Mouse (Mus musculus): Measurements from ENCODE around the gene Pttg1.

Pttg1 gene

DNA sequence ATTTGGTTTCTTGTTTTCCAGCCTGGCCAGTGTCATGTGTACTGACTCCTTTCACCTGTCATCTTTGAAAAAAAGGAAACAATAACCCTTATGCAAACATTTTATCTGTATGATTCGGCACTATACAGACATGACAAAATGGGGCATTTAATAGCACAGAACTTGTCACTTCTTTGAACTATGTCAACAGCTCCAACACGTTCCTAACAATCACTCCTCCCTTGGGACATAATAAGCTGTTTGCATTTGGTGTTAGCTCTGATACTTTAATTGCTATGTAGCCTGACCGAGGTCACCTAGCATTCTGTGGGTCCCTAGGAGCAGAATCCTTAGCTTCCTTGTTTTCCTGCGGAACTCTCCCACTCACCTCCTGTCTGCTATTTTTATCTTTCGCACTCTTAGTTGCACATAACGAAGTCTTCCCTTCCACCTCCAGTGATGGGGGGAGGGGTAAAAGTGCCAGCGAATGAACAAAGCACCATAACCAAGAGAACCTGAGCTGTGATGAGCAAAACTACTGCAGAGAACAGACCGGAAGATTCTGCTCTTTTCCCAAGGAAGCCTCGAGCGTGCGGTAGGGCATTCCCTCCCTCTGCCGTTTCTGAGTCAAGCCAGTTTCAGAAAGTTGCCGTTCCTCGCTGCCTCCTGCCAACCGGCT, 21.8 kb downstream of the Pttg1 start:
- no peak for DNase-seq

GRCm38 (mm10) chr11:43400131-43400530, 25.9 kb downstream of the Pttg1 start:
- DNase-seq, result no peak

DNA sequence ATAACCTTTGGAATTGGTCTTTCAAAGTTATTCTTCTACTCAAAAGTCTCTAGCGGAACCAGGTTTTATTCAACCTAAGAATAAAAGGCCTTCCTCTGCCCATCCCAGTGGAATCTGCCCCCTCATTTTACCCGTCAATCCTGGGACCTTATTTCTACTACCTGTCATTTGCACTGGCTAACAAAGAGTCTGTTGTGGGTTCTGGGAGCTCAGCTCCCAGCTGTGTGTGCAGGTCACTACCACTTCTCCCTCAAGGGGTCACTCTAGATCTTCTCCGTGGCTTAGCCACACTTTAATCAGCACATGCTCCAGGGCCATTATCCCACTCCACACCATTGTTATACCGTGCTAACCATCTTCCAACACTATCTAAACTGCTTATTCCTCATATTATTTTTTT, 26.8 kb downstream of the Pttg1 start:
- DNase-seq, result no peak

- no peak for DNase-seq
Observed at GRCm38 (mm10) chr11:43396672-43397071, 29.4 kb downstream of the Pttg1 start.

DNA sequence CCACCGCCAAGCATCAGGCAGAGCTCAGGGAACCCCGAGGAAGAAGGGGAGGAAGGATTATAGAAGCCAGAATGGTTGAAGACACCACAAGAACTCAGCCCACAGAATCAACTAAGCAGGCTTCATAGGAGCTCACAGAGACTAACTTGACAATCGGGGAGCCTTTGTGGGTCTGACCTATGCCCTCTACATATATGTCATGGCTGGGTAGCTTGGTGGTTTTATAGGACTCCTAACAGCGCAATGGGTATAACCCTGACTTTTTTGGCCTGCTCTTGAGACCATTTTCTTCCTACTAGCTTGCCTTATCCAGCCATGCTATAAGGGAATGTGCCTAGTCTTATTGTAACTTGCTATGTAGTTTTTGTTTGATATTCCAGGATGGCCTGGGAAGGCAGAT, 29.8 kb downstream of the Pttg1 start:
- no peak for DNase-seq

- DNase-seq, result no peak
Observed at GRCm38 (mm10) chr11:43395073-43395948, 30.7 kb downstream of the Pttg1 start.

- no peak for DNase-seq
Observed at GRCm38 (mm10) chr11:43393325-43393724, 32.7 kb downstream of the Pttg1 start.

DNA sequence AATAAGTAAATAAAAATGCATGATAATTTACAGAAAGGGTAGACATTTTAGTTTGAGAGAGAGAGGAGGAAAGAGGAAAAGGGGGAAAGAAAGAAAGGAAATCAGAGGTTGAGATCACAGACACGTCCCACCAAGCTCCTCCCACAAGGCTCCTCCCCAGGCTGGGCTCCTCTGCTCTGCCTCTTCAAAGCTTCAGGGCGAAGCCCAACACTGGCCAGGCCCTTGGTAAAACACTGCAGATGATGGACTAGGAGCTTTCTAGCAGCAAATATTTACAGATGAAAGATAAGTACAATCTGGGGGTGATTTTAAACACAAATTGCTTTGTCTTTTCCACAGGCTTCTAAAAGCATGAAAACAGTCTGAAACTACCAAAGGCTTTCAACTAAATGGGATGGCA, 33.3 kb downstream of the Pttg1 start:
- no peak for DNase-seq

- DNase-seq, result no peak
Observed at GRCm38 (mm10) chr11:43389118-43389517, 36.9 kb downstream of the Pttg1 start.

GRCm38 (mm10) chr11:43388122-43389097, 37.6 kb downstream of the Pttg1 start:
- DNase-seq, result peak; percentile 11

GRCm38 (mm10) chr11:43387004-43387880, 38.8 kb downstream of the Pttg1 start:
- no peak for DNase-seq

DNA sequence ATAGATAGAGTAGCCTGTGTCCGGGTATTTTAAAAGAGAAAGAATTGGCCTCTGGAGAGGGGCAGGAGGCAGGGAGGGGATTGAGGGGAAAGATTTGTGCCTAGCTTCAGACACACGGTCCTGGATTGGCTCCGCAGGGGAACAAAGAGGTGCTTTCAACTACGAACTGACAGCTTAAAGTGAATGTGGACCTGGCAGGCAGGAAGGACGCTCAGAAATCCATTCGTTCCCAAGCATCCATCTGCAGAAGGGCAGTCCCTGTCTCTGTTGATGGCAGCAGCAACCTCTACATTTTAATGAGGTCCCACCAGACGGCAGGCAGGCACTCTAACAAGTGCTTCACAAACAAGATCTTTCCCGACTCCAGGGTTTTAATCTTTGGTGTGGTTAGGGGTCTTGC, 40.3 kb downstream of the Pttg1 start:
- DNase-seq, result no peak

DNA sequence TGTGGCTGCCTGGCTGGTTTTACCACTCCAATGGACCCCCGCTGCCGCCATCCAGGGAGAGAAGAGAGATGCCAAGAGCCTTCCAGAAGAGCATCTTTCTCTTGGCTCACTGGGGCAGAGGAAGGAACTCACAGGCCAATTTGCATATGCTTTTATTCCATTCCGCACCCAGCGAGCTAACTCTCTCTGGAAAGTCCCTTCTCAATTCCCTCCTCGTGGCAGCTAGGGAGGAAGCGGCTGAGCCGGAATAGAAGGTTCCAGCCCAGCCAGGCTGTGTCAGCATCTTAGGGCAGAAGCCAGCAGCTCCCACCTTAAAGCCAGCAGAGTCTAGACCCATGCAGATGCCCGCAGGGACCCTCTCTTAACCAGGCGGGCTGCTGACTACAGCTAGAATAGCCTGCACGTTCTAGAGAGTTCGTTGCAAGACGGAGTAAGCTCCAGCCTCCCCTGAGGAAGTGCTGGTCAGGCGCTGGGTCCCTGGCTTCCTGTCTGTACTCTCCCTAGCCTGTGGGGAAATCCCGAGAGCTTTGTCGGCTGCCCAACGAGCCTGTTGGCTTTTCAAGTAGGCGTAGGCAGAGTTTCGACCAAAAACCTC, 40.9 kb downstream of the Pttg1 start:
- peak; percentile 17 for DNase-seq

DNA sequence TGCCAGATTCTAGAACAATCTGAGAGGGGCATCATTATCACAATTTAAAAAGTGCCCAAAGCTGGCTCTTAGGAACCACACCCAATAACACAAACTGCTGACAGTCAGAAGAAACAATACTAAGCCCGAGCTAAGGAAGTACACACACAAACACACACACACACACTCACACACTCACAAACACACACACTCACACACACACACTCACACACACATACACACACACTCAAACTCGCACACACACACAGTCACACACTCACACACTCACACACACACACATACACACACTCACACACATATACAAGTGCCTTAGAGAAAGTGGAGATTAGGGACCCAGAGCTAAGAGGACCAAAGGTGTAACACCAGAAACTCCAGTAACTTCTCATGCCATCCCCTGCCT, 42.5 kb downstream of the Pttg1 start:
- no peak for DNase-seq

GRCm38 (mm10) chr11:43380901-43381300, 45.1 kb downstream of the Pttg1 start:
- no peak for DNase-seq

DNA sequence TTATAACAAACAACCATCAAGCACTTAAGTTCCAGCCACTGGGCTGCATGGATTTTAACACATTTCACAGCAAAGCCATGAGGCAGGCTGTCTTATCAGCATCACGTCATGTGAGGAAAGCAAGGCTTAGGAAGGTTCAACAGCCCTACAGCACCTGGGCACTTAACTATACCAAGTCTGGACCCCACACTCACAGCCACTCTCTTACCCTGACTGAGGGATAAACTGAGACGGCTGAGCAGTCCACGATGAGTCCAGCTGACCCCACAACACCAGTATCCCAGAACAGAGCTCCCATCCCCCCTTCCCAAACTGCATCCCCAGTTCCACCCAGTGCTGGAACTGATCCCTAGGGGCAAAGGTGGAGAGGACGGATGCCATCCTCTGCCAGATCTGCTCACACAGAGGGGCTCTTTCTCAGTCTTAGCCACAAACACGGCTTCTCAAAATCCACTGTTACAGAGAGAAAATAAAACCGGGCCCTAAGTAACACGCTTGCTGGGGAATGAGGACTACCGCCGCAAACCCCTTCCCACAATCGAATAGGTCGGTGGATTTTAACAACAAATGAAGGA, 46.1 kb downstream of the Pttg1 start:
- DNase-seq, result no peak

DNA sequence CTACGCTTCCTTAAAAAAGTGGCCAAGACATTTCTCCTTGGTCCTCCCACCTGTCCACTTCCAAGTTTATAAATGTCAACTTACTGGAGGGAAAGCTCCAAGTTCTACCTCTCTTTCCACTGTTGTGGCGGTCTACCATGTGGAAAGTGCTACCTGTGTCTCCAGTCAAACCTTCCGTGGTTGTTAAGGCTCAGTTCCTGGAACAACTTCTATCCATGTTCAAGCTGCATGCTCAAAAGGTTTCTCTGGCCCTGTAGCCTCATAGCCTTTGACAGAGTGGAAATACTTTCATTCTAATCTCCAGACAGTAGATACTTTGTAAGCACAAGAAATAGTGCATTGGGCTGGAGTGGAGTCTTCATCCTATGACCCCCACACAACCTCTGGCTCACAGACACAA, 46.6 kb downstream of the Pttg1 start:
- no peak for DNase-seq

DNA sequence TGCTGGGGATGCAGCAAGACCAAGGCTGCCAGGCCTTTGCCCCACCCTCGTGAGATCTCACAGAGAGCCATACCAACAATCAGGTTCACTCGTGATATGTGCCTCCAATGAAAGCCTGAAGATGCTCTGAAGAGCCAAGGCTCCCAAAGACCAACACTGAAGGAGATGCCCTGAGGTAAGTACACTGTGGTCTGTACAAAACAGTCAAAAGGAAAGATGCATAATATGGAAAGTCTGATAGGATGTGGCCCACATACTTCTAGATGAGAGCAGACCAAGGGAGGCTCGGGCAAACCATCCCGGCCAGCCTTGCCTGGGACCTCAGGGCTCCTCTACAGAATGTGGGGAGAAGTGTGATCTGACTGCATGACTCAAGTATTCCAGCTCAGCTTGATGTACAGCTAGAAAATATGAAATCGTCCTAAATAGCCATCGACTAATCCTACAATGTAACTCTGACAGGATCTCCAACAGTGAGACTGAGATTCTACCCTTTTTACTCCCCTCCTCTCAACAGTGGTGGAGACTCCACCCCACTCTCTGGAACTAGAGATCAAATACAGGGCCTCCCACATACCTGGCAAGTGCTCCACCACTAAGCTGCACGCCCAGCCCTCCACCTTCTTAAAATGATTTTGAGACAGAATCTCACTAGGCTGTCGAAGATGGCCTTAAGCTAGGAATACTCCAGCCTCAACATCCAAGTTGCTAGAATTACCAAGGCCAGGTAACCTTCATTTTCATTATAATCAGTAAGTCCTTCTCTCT, 48.8 kb downstream of the Pttg1 start:
- DNase-seq, result no peak

DNA sequence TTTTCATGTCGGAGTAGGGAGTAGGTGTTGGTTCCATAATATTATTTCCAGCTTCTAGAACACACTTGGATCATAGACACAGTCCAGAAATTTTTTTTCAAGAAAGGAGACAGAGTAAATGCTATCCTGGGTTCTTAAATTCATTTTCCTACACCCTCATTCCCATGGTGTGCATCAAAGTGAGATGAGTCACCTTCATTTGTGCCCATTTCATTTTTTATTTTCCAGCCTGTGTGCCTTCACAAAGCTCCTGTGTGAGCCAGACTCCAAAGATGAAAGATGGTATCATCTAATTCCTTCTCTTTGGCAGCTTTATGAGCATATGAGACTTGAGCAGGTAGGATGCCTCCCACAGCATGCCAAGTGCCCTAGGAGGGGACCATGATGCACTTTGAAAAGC, 49.5 kb downstream of the Pttg1 start:
- no peak for DNase-seq

DNA sequence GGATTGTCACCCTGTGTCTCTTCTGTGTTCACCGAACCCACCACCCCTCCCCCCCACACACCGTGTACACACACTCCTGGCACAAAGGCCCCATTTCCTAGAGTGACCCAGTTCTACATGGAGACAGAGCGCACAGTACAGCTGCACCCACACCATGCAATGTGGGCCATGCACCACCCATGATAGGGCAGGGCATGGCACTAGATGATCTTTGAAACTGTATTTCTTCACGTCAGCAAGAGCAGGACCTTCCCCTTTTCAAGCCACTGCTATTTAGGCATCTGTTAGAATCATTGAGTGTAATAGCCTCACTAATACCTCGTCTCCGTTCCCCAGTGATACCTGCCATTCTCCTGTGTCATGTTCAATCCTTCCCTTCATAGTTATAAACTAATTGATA, 51.1 kb downstream of the Pttg1 start:
- no peak for DNase-seq

GRCm38 (mm10) chr11:43373367-43373766, 52.7 kb downstream of the Pttg1 start:
- DNase-seq, result no peak

Measured in thymus, postnatal 14 days (tissue).